Mouse (Mus musculus): ENCODE measurements around the gene Gadd45b. TPM values are rescaled to one million over a fixed set of nuclear protein-coding genes. Genes with fewer than 3 reads are reported as not detected.

Gene Gadd45b
- total and polyA plus RNA-seq, 3 experiments = 14.9 to 52.5 (median 24.4) TPM

GRCm38 (mm10) chr10:80928586-80929298, 1.1 kb upstream of the Gadd45b start:
- peaks cover 3 to 14% of the 10 kb centered on the region in 2 experiments for H3K36me3 ChIP-seq (replicated peaks in 1 of 2; ENCODE audit: control insufficient read depth in 1 of 2, insufficient read depth in 1 of 2, low read length in 1 of 2)
- in situ Hi-C loops (cut with MboI; ENCODE audit: low pct_ligation_motif_present, low pct_unique_long_range_greater_than_20kb, low sequenced_read_pairs) = loop anchor here (5.0 to 10.0 kb wide), 2 partner anchors 64 to 236 kb away; partner anchors contain the start of gene Pias4

More at GRCm38 (mm10) chr10:80928586-80929298, 1.1 kb upstream of the Gadd45b start:
- DNase-seq (ENCODE audit: extremely low read depth) = peak; percentile 89
- Histone ChIP-seq H3K27ac (ENCODE audit: insufficient read depth, low read depth) (peak overlapping the region; percentile 89; the same call in 1 of the 2 replicates), H3K9ac (ENCODE audit: insufficient read depth, low read depth) (peak overlapping the region; percentile 39), H3K4me2 (ENCODE audit: insufficient read depth, low read depth, poor library complexity, severe bottlenecking) (peak overlapping the region; percentile 87), H3K4me3 (replicated peaks in 1 of 3; ENCODE audit: low read depth in 2 of 3, low read length in 2 of 3, poor library complexity in 1 of 3) (peak overlapping the region; percentile 51 to 62 (median 55)), H3K9me3 (replicated peaks; ENCODE audit: low read length) (peaks cover 2% of the 10 kb centered on the region), H3K4me1 (ENCODE audit: control insufficient read depth in 1 of 2, insufficient read depth in 2 of 2) (peaks cover 11 to 44% of the 10 kb centered on the region in 2 experiments), H3K79me2 (replicated peaks; ENCODE audit: control insufficient read depth, extremely low read depth, insufficient read depth, poor library complexity, severe bottlenecking) (peaks cover 9% of the 10 kb centered on the region), H3K27me3 (replicated peaks) (peaks cover 4% of the 10 kb centered on the region)
- dilution Hi-C loops (cut with MboI; ENCODE audit: extremely low pct_ligation_motif_present, extremely low pct_unique_long_range_greater_than_20kb, low sequenced_read_pairs) = no loop called here
- TF ChIP-seq RCOR1 (conservative IDR thresholded peaks at IDR 0.05; ENCODE audit: low read depth, low read length) (peak; percentile 36; the same call in 1 of the 2 replicates), MAZ (IDR thresholded peaks at IDR 0.05; ENCODE audit: low read depth, low read length) (peak; percentile 98), NRF1 (IDR thresholded peaks at IDR 0.05; ENCODE audit: low read depth, low read length) (0 out of 2 replicates have a peak, but pooled peaks have one; percentile 18), SMC3 (IDR thresholded peaks at IDR 0.05; ENCODE audit: low read depth, low read length) (peak; percentile 98), NELFE (IDR thresholded peaks at IDR 0.05; ENCODE audit: low read depth, low read length) (peak; percentile 64; the same call in 1 of the 2 replicates), JUN (IDR thresholded peaks at IDR 0.05; ENCODE audit: insufficient read depth, low read depth, low read length) (no peak), JUND (conservative IDR thresholded peaks at IDR 0.05; ENCODE audit: low read depth, low read length) (no peak), GABPA (IDR thresholded peaks at IDR 0.05; ENCODE audit: insufficient replicate concordance, low read depth, low read length) (no peak), E2F4 (IDR thresholded peaks at IDR 0.05; ENCODE audit: insufficient replicate concordance, low read depth, low read length) (no peak), CTCF (conservative IDR thresholded peaks at IDR 0.05 in 1 of 2, IDR thresholded peaks at IDR 0.05 in 1 of 2; ENCODE audit: low read depth in 2 of 2, low read length in 2 of 2) (peak in 1 of 2 experiments; percentile 95; a peak in 2 of 4 replicates), CHD1 (IDR thresholded peaks at IDR 0.05; ENCODE audit: low read depth, low read length) (no peak), IRF4 (IDR thresholded peaks at IDR 0.05; ENCODE audit: low read depth, low read length) (peak; percentile 56), USF2 (conservative IDR thresholded peaks at IDR 0.05; ENCODE audit: low read depth, low read length) (no peak), ETS1 (conservative IDR thresholded peaks at IDR 0.05; ENCODE audit: low read depth, low read length) (peak; percentile 23), POLR2AphosphoS2 (IDR thresholded peaks at IDR 0.05; ENCODE audit: low read depth, low read length) (no peak), CHD2 (IDR thresholded peaks at IDR 0.05; ENCODE audit: low read length) (no peak; the same call in 1 of the 2 replicates), TCF12 (IDR thresholded peaks at IDR 0.05; ENCODE audit: low read depth, low read length) (0 out of 2 replicates have a peak, but pooled peaks have one; percentile 52), UBTF (IDR thresholded peaks at IDR 0.05; ENCODE audit: low read depth, low read length) (no peak; the same call in 1 of the 2 replicates), ZMIZ1 (IDR thresholded peaks at IDR 0.05; ENCODE audit: low read depth, low read length) (no peak), SIN3A (IDR thresholded peaks at IDR 0.05; ENCODE audit: low read length) (no peak; the same call in none of the 2 replicates), KAT2A (IDR thresholded peaks at IDR 0.05; ENCODE audit: insufficient replicate concordance, low read length) (no peak), MYC (IDR thresholded peaks at IDR 0.05; ENCODE audit: low read depth, low read length) (peak; percentile 44; the same call in 1 of the 2 replicates), RAD21 (IDR thresholded peaks at IDR 0.05; ENCODE audit: low read depth, low read length) (peak; percentile 92), HCFC1 (IDR thresholded peaks at IDR 0.05; ENCODE audit: low read depth, low read length) (peak; percentile 44), ZKSCAN1 (IDR thresholded peaks at IDR 0.05; ENCODE audit: borderline replicate concordance, low read depth, low read length) (no peak), EP300 (IDR thresholded peaks at IDR 0.05; ENCODE audit: low read length) (no peak; the same call in 1 of the 2 replicates), TBP (conservative IDR thresholded peaks at IDR 0.05; ENCODE audit: low read depth, low read length) (no peak), MEF2A (IDR thresholded peaks at IDR 0.05; ENCODE audit: borderline replicate concordance, low read depth, low read length) (peak; percentile 62; the same call in 1 of the 2 replicates), PAX5 (IDR thresholded peaks at IDR 0.05; ENCODE audit: low read length) (no peak), MXI1 (IDR thresholded peaks at IDR 0.05; ENCODE audit: low read depth, low read length) (no peak), ZNF384 (IDR thresholded peaks at IDR 0.05; ENCODE audit: low read depth, low read length) (peak; percentile 97), ELF1 (IDR thresholded peaks at IDR 0.05; ENCODE audit: low read depth, low read length) (peak; percentile 87), ZC3H11A (IDR thresholded peaks at IDR 0.05; ENCODE audit: low read depth, low read length) (peak; percentile 90), MAX (IDR thresholded peaks at IDR 0.05; ENCODE audit: low read length) (peak; percentile 38), USF1 (IDR thresholded peaks at IDR 0.05; ENCODE audit: low read depth, low read length) (no peak), POLR2A (IDR thresholded peaks at IDR 0.05; ENCODE audit: low read depth, low read length) (no peak; the same call in 1 of the 2 replicates), MAFK (IDR thresholded peaks at IDR 0.05; ENCODE audit: insufficient replicate concordance, low read length) (no peak), BHLHE40 (IDR thresholded peaks at IDR 0.05; ENCODE audit: low read depth, low read length) (peak; percentile 99)

Data from CH12.LX (cell line).